In the genomic region with DNA sequence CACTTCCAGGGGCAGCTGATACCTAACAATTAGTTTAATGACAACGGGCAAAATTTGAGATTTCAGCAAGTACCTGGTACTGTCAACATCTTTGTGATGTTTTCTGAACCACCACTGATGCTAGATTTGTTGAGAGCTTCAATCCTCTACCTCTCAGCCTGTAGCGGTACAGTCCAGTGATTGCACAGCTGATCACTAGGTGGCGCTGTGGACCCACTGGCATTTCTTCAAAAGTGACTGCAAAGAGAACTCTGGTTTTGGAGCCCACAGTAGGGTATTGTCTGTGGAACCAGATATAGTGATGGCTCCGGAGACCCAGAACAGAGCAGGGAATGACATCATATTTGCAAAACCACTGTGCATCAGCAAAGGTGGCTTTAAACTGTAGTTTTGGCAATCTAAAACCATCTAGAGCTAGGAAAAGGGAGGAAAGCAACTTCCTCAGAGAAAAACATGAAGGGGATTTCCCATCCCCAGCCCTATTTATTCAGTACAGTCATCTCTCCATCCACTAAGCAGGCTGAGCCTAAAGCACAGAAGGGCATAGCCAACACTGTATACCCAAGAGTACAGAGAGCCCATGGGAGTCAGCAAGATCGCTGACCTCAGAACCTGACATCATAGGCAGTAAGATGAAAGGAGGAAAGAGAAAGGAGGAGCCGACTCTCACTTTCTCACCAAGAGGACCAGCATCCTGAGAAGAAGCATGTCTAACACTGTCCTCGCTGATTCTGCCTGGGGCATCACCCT, we compare ENCODE assay signal across 7 mouse cellular contexts.
DNase-seq lines count a peak whose midpoint lies in the region; TF ChIP-seq lines count a peak whose summit lies in the region.

No protein-coding gene starts in this region.

- peak; percentile 63 to 67 for DNase-seq in B cell, adult 2 months
- DNase-seq in CD8-positive naive resting alpha-beta T cell, adult 2 months (ENCODE audit: low read depth in 2 of 2, low spot score in 2 of 2): peak; percentile 78 to 85
- peak; percentile 2 to 25 for DNase-seq in cerebellum, adult 2 months
- DNase-seq in gastrocnemius, postnatal 14 days: peak; percentile 12
- DNase-seq in layer of hippocampus, adult 8-10 months (ENCODE audit: low spot score in 2 of 2): peak; percentile 26 to 47
- DNase-seq in lung, postnatal 10 days: peak; percentile 27
- DNase-seq in spleen, adult 12 weeks (ENCODE audit: low spot score): peak; percentile 56

- WGBS in cerebellum, adult 2 months: 42% methylated on average over 7 of the region's 7 CpGs

- intact Hi-C loops in gastrocnemius, postnatal 14 days (cut with DNase I; ENCODE audit: low total_unique reads): no loop called here

- no peak overlapping the region for H3K4me3 ChIP-seq in cerebellum, adult 2 months (replicated peaks; ENCODE audit: insufficient read depth, low read depth, low read length)

- H3K27ac ChIP-seq in cerebellum, adult 2 months (ENCODE audit: insufficient read depth, low read length): no peak overlapping the region

- no peak for TF ChIP-seq POLR2A in cerebellum, adult 2 months (IDR thresholded peaks at IDR 0.05; ENCODE audit: borderline replicate concordance, insufficient read depth, low read length)

- no peaks in the 10 kb centered on the region for H3K4me1 ChIP-seq in cerebellum, adult 2 months (ENCODE audit: control insufficient read depth, insufficient read depth, low read length)

- peak; percentile 41; the same call in 1 of the 2 replicates for TF ChIP-seq CTCF in cerebellum, adult 2 months (IDR thresholded peaks at IDR 0.05; ENCODE audit: borderline replicate concordance, insufficient read depth, low read depth, low read length)

- H3K27me3 ChIP-seq in cerebellum, adult 2 months (ENCODE audit: control insufficient read depth, insufficient read depth, low read length): no peaks in the 10 kb centered on the region

Comparison
In these comparisons a context has a peak if more than half of its experiments do, and no peak if none do; other contexts are left out.
1. DNase-seq: peak in every context shown above with its lines; median percentile 82 in CD8-positive naive resting alpha-beta T cell, adult 2 months; 65 in B cell, adult 2 months; 56 in spleen, adult 12 weeks; 36 in layer of hippocampus, adult 8-10 months; 27 in lung, postnatal 10 days; 14 in cerebellum, adult 2 months; 12 in gastrocnemius, postnatal 14 days.